Mouse (Mus musculus) kidney, postnatal 0 days (tissue): ENCODE data around the gene Nol4l. TPM values are rescaled to one million over a fixed set of nuclear protein-coding genes. Genes with fewer than 3 reads are reported as not detected.

Source experiments
- ATAC-seq: fragments of 200-750 bp; cut with Nextera tagmentation; replicated peaks from 2 replicates; pipeline ENCODE4 v1.8.0; 2017; ENCODE audit warnings: low read depth, moderate number of reproducible peaks, moderate TSS enrichment, moderate library complexity; ENCODE audit not compliant: low FRiP score
- DNase-seq: peaks from one replicate; pipeline ENCODE4 v3.0.0-alpha.2; 2016; ENCODE audit warnings: low spot score
- H3K27ac ChIP-seq: fragments of 300-500 bp; sonication (generic); 2 replicates; pipeline ENCODE4 v1.5.1; 2014; ENCODE audit warnings: mild to moderate bottlenecking
- H3K27me3 ChIP-seq: fragments of 300-500 bp; sonication (generic); 2 replicates; pipeline ENCODE4 v1.6.1; 2014; ENCODE audit warnings: low read length, mixed read lengths; ENCODE audit not compliant: insufficient read depth
- H3K36me3 ChIP-seq: fragments of 300-500 bp; sonication (generic); 2 replicates; pipeline ENCODE4 v1.6.1; 2014; ENCODE audit warnings: low read length, mixed read lengths; ENCODE audit not compliant: insufficient read depth
- H3K4me1 ChIP-seq: fragments of 300-500 bp; sonication (generic); replicated peaks from 2 replicates; pipeline ENCODE4 v1.6.1; 2014; ENCODE audit warnings: antibody characterized with exemption, low read length, mixed read lengths; ENCODE audit not compliant: insufficient read depth
- H3K4me2 ChIP-seq: fragments of 300-500 bp; sonication (generic); 2 replicates; pipeline ENCODE4 v1.6.1; 2014; ENCODE audit warnings: mild to moderate bottlenecking, low read length, moderate library complexity, mixed read lengths
- H3K4me3 ChIP-seq: fragments of 300-500 bp; sonication (generic); replicated peaks from 2 replicates; pipeline ENCODE4 v1.5.1; 2014; ENCODE audit warnings: low read depth, low read length
- H3K9ac ChIP-seq: fragments of 300-500 bp; sonication (generic); 2 replicates; pipeline ENCODE4 v1.6.1; 2014; ENCODE audit warnings: low read depth, low read length
- H3K9me3 ChIP-seq: fragments of 300-500 bp; sonication (generic); replicated peaks from 2 replicates; pipeline ENCODE4 v1.6.1; 2016; ENCODE audit warnings: low read length, inconsistent platforms, mixed read lengths
- CTCF ChIP-seq: IDR thresholded peaks from 2 replicates; pipeline ENCODE4 v1.5.1; 2016; ENCODE audit warnings: antibody characterized with exemption, low read depth, mild to moderate bottlenecking, moderate library complexity
- WGBS: fragments of 180-500 bp; shearing (Covaris S2); extraction: QIAGEN DNeasy Blood & Tissue Kit; methylation state at CpG from one replicate; pipeline ENCODE4 v1.1.7; 2014; 5-methylcytosine and 5-hydroxymethylcytosine counted together
- polyA plus RNA-seq: library from polyadenylated mRNA; unstranded; fragments of >200 nt; fragmentation: Nextera tagmentation; extraction: Ambion mirVana; gene quantifications from 2 replicates; pipeline ENCODE4 v1.2.1, GENCODE M21; 2015

Gene Nol4l
- polyA plus RNA-seq, 1 experiment from 2014 or later, result 9.6 TPM

DNA sequence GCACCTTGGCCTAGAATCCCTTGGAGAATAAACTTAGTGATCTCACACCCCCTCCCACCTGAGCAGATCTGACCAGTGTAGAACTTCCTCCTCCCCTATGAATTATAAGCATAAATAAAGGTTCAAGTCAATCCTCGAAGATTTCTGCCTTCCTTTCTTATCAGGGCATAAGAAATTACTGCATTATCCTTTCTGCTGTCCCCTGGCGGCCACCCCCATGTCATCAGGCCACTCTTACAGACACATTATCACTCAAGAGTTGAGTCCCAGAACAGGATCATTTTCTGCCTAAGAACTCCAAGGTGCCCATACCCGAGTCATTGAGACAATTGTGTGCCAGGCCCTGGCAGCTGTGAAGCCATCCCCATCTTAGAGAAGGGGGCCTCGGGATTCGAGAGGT, 1.2 kb upstream of the Nol4l start:
- H3K4me1 ChIP-seq, result peaks cover 20% of the 10 kb centered on the region; the same call in 1 of the 2 replicates
- no peak overlapping the region for H3K4me3 ChIP-seq
- 55% methylated on average over 5 of the region's 5 CpGs for WGBS
- H3K9me3 ChIP-seq, result no peaks in the 10 kb centered on the region
- H3K9ac ChIP-seq, result no peak overlapping the region
- ATAC-seq (no peak), DNase-seq (no peak)
- H3K36me3 ChIP-seq, result no peaks in the 10 kb centered on the region
- peak; percentile 36; the same call in 1 of the 2 replicates for TF ChIP-seq CTCF
- H3K27ac ChIP-seq, result no peak overlapping the region
- no peaks in the 10 kb centered on the region for H3K27me3 ChIP-seq
- H3K4me2 ChIP-seq, result no peak overlapping the region

DNA sequence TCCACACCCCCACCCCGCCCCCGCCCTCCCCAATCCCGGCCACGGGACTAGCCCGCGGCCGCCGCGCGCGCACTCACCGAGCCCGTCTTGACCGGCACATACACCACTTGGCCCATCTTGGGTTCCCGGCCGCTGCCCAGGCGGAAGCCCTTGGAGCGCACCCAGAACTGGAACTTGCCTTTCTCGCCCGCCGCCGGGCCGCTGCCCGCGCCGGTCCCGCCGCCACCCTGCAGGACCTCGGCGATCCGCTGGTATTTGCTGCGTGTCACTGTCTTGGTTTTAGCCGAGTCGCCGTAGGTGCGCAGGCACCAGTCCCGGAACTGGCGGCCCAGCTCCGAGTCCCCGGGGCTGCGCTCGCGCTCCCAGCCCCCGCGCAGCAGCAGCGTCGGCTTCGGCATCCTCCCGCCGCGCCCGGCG, 398 bp downstream of the Nol4l start:
- no peaks in the 10 kb centered on the region for H3K27me3 ChIP-seq

DNA sequence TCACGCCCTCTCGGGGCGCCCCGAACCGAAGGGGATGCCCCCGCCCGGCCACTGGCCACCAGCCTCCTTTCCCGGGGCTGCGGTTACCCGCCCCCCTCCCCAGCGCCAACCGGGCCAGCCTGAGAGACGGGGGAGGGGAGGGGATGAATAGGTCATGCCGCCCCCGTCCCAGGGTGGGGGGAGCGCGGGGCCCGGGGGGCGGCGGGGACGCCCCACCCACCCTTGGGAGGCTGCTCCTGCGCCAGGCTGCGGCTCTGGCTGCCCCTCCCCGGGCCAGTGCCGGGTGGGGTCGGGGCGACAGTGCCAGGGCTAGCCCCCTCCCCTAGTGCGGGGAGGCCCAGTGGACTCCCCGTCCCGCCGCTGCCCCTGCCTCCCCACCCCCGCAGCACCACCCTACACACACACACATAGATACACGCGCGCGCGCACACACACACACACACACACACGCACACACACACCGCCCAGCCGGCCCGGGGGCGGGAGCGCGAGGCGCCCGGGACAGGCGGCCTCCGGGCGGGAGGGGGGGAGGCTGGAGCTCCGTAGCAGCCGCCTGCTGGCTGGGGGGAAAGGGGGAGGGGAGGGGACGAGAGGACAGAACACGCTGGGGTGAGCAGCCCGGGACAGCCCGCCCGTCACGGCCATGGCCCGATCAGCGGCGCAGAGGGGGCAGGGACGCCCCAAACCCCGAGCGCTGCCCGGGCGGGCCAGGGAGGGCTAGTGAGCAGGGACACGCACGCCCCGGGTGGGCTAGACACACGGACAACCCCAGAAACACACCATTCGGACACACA, 1.0 kb downstream of the Nol4l start:
- 2% methylated on average over 33 of the region's 70 CpGs for WGBS
- no peaks in the 10 kb centered on the region for H3K27me3 ChIP-seq
- no peaks in the 10 kb centered on the region for H3K36me3 ChIP-seq
- peak overlapping the region; percentile 64 for H3K4me3 ChIP-seq
- H3K4me2 ChIP-seq, result peak overlapping the region; percentile 99
- peak overlapping the region; percentile 58; the same call in 1 of the 2 replicates for H3K27ac ChIP-seq
- no peak for DNase-seq
- H3K4me1 ChIP-seq, result peaks cover 26% of the 10 kb centered on the region; the same call in 1 of the 2 replicates
- no peaks in the 10 kb centered on the region for H3K9me3 ChIP-seq
- ATAC-seq, result peak; percentile 41
- no peak for TF ChIP-seq CTCF
- peak overlapping the region; percentile 63 for H3K9ac ChIP-seq

More for the DNA sequence above, 398 bp downstream of the Nol4l start:
- Histone ChIP-seq H3K4me3 (peak overlapping the region; percentile 64), H3K27ac (peak overlapping the region; percentile 31; the same call in 1 of the 2 replicates), H3K4me1 (peaks cover 26% of the 10 kb centered on the region; the same call in 1 of the 2 replicates), H3K9ac (peak overlapping the region; percentile 63), H3K9me3 (no peaks in the 10 kb centered on the region), H3K4me2 (peak overlapping the region; percentile 99), H3K36me3 (no peaks in the 10 kb centered on the region)
- DNase-seq (peak; percentile 44), ATAC-seq (peak; percentile 9; the same call in 1 of the 2 replicates)
- 4% methylated on average over 44 of the region's 53 CpGs for WGBS
- no peak for TF ChIP-seq CTCF

DNA sequence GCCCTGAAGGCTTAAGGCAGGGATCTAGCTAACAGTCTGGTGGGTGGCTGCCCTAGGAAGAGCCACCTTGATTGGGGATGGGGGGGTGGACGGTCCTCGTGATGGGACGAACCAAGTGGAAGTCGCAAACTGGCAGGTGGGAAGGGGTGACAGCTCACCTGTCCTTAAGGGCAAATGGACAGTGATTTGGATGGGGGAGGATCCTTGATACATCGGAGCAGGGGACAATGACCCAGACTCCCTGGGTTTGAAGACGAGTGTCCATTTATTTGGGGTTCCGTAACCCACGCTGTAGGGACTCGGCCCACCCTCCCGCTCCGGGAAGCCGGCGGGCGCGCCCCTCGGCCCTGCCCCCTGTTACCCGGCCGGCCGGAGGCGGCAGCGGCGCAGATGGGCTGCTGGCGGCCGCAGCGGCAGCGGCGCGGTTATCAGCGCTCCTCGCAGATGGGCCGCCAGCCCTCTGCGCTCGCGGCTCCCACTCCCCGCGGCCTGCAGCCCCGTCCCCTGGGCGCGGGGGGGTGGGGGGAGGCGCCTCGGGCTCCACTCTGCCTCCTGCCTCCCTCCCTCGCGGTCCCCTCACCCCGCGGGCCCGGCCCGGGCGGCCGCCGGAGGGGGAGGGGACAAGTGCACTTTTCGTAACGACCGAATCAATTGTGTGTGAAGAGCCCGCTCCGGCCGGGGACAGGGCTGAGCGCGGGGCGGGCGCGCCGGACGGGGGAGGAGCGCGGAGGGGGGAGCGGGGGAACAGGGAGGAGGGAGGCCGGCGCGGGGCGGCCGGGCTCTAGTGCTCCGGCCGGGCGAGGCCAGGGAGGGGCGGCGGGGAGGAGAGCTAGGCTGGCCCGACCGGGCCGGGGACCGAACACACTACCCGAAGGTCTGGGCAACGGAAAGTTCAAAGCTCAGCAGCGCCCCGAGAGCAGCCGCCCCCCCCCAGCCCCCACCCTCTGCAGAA, 1.9 kb downstream of the Nol4l start:
- H3K27me3 ChIP-seq, result no peaks in the 10 kb centered on the region
- WGBS, result 7% methylated on average over 41 of the region's 85 CpGs
- no peak for TF ChIP-seq CTCF
- peak overlapping the region; percentile 63 for H3K9ac ChIP-seq
- H3K4me2 ChIP-seq, result peak overlapping the region; percentile 99
- H3K4me1 ChIP-seq, result peaks cover 26% of the 10 kb centered on the region; the same call in 1 of the 2 replicates
- peak overlapping the region; percentile 64 for H3K4me3 ChIP-seq
- peak overlapping the region; percentile 58 for H3K27ac ChIP-seq
- H3K36me3 ChIP-seq, result no peaks in the 10 kb centered on the region
- H3K9me3 ChIP-seq, result no peaks in the 10 kb centered on the region
- ATAC-seq (peak; percentile 41), DNase-seq (peak; percentile 68)

DNA sequence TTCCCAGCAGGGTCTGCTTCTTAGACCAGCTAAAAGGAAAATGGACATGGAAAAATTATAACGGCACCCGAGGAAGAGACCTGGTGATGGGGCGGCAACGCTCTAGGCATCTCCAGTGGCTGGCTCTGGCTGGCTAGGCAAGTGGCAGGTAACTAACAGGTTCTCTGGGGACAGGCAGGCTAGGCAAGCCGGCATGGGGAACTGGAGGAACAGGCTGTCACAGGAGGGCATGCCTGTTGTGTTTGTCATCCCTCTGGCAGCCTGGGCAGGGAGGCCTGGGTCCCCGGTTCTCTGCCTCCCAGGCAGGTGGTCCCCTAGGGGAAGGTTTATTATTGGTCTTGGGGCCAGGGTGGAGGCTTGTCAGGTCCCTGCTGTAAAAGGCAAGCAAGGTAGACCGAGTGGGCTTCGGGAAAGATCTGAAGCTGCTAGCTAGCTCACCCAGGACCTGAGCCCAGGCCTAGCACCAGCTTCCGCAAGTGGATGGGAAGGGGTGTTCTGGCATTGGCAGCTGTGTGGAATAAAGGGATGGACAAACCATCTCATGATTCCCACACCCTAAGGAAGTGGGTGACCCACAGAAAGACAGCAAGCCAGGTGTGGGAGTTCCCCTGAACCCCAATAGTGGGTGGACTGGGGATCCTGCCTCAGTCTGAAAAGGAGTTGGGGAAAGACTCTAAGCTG, 2.8 kb downstream of the Nol4l start:
- H3K9ac ChIP-seq, result no peak overlapping the region

More for the DNA sequence above, 2.8 kb downstream of the Nol4l start:
- 0 out of 2 replicates have a peak overlapping the region, but pooled peaks have one; percentile 99 for H3K4me2 ChIP-seq
- ATAC-seq, result no peak
- 56% methylated on average over 9 of the region's 9 CpGs for WGBS
- TF ChIP-seq CTCF, result no peak
- no peak for DNase-seq
- H3K27ac ChIP-seq, result peak overlapping the region; percentile 42
- no peaks in the 10 kb centered on the region for H3K27me3 ChIP-seq
- H3K4me1 ChIP-seq, result peaks cover 26% of the 10 kb centered on the region; the same call in 1 of the 2 replicates
- H3K9me3 ChIP-seq, result no peaks in the 10 kb centered on the region
- no peak overlapping the region for H3K4me3 ChIP-seq
- H3K36me3 ChIP-seq, result no peaks in the 10 kb centered on the region
